8 mouse cellular contexts compared by ENCODE assay signal in genomic region chr9:115308941-115309380, GRCm38 (mm10). TPM values are rescaled to one million over a fixed set of nuclear protein-coding genes. Genes with fewer than 3 reads are reported as not detected.
DNase-seq lines count a peak whose midpoint lies in the region; ATAC-seq and TF ChIP-seq lines count a peak whose summit lies in the region.

No protein-coding gene starts in this region.

- peaks cover 6% of the 10 kb centered on the region for H3K4me1 ChIP-seq in thymus, adult 2 months (replicated peaks; ENCODE audit: control insufficient read depth, insufficient read depth, low read length)
- peaks cover 44% of the 10 kb centered on the region for H3K4me1 ChIP-seq in hindbrain, embryonic 10.5 days (replicated peaks)
- H3K4me1 ChIP-seq in liver, postnatal 0 days (ENCODE audit: insufficient read depth) = peaks cover 30% of the 10 kb centered on the region
- H3K4me1 ChIP-seq in neural tube, embryonic 15.5 days = peaks cover 37% of the 10 kb centered on the region

- ATAC-seq in liver, postnatal 0 days = peak; percentile 0; the same call in 1 of the 2 replicates
- ATAC-seq in neural tube, embryonic 15.5 days (ENCODE audit: low FRiP score) = no peak

- peak overlapping the region; percentile 45 for H3K27ac ChIP-seq in thymus, adult 2 months (ENCODE audit: control insufficient read depth, insufficient read depth, low read length)
- peak overlapping the region; percentile 99 for H3K27ac ChIP-seq in hindbrain, embryonic 10.5 days
- H3K27ac ChIP-seq in liver, postnatal 0 days (ENCODE audit: low read depth) = peak overlapping the region; percentile 85
- H3K27ac ChIP-seq in neural tube, embryonic 15.5 days (replicated peaks) = peak overlapping the region; percentile 100

- H3K36me3 ChIP-seq in thymus, adult 2 months (ENCODE audit: control insufficient read depth, insufficient read depth, low read length) = no peaks in the 10 kb centered on the region
- H3K36me3 ChIP-seq in hindbrain, embryonic 10.5 days = no peaks in the 10 kb centered on the region
- H3K36me3 ChIP-seq in liver, postnatal 0 days (replicated peaks; ENCODE audit: insufficient read depth, low read length) = no peaks in the 10 kb centered on the region
- H3K36me3 ChIP-seq in neural tube, embryonic 15.5 days = no peaks in the 10 kb centered on the region

- peak overlapping the region; percentile 99 for H3K9ac ChIP-seq in liver, postnatal 0 days (replicated peaks)
- peak overlapping the region; percentile 88 for H3K9ac ChIP-seq in neural tube, embryonic 15.5 days (replicated peaks)

- H3K9me3 ChIP-seq in hindbrain, embryonic 10.5 days = no peaks in the 10 kb centered on the region
- no peaks in the 10 kb centered on the region for H3K9me3 ChIP-seq in liver, postnatal 0 days (ENCODE audit: low read length)
- H3K9me3 ChIP-seq in neural tube, embryonic 15.5 days (replicated peaks) = no peaks in the 10 kb centered on the region

- WGBS in thymus, adult 2 months = 0% methylated on average over 18 of the region's 18 CpGs
- under 1% methylated on average over 18 of the region's 18 CpGs for WGBS in hindbrain, embryonic 10.5 days
- WGBS in liver, postnatal 0 days (ENCODE audit: insufficient replicate concordance) = 0% methylated on average over 18 of the region's 18 CpGs
- WGBS in neural tube, embryonic 15.5 days = under 1% methylated on average over 18 of the region's 18 CpGs

- H3K4me3 ChIP-seq in thymus, adult 2 months (ENCODE audit: control insufficient read depth, insufficient read depth, low read length) = peak overlapping the region; percentile 74
- H3K4me3 ChIP-seq in hindbrain, embryonic 10.5 days = peak overlapping the region; percentile 97
- peak overlapping the region; percentile 97 for H3K4me3 ChIP-seq in liver, postnatal 0 days (ENCODE audit: low read depth, low read length)
- peak overlapping the region; percentile 99 for H3K4me3 ChIP-seq in neural tube, embryonic 15.5 days (replicated peaks)

- no peaks in the 10 kb centered on the region for H3K27me3 ChIP-seq in thymus, adult 2 months (ENCODE audit: control insufficient read depth, insufficient read depth, low read length)
- no peaks in the 10 kb centered on the region for H3K27me3 ChIP-seq in hindbrain, embryonic 10.5 days (ENCODE audit: insufficient read depth, poor library complexity, severe bottlenecking)
- H3K27me3 ChIP-seq in liver, postnatal 0 days (ENCODE audit: insufficient read depth, low read length) = no peaks in the 10 kb centered on the region
- H3K27me3 ChIP-seq in neural tube, embryonic 15.5 days (replicated peaks) = no peaks in the 10 kb centered on the region

- no peak for TF ChIP-seq EP300 in liver, postnatal 0 days (IDR thresholded peaks at IDR 0.05; ENCODE audit: low read depth)

- DNase-seq in cerebellum, adult 8-10 months = peak; percentile 13
- no peak for DNase-seq in cerebellum, postnatal 4 days (ENCODE audit: low spot score in 2 of 2)
- DNase-seq in thymus, adult 2 months = peak; percentile 30
- no peak for DNase-seq in thymus, adult 18-20 months
- DNase-seq in hindbrain, embryonic 10.5 days (ENCODE audit: low spot score) = no peak
- peak; percentile 41 for DNase-seq in liver, postnatal 0 days
- no peak for DNase-seq in spleen, adult 12 weeks (ENCODE audit: low spot score)

- no peak for TF ChIP-seq CTCF in thymus, adult 2 months (IDR thresholded peaks at IDR 0.05; ENCODE audit: borderline replicate concordance, control insufficient read depth, extremely low read depth, insufficient read depth, low read length, poor library complexity)
- no peak for TF ChIP-seq CTCF in liver, postnatal 0 days (IDR thresholded peaks at IDR 0.05; ENCODE audit: low read depth)

- H3K4me2 ChIP-seq in liver, postnatal 0 days (ENCODE audit: low read depth, low read length) = peak overlapping the region; percentile 63
- H3K4me2 ChIP-seq in neural tube, embryonic 15.5 days = peak overlapping the region; percentile 60

- TF ChIP-seq POLR2A in thymus, adult 2 months (IDR thresholded peaks at IDR 0.05; ENCODE audit: control insufficient read depth, extremely low read depth, insufficient read depth, low read length, poor library complexity) = no peak

RNA-seq across cellular contexts. Expression of gene Stt3b, which starts 1.3 kb away (rescaled TPM):
- polyA plus RNA-seq in thymus, adult 2 months (2012; rRNA removed) = 50.0 and 69.3 TPM in 2 replicates
- 92.4 and 100 TPM in 2 replicates for polyA plus RNA-seq in hindbrain, embryonic 10.5 days (2016; fragmentation: Nextera tagmentation; extraction: Ambion mirVana)
- polyA plus RNA-seq in liver, postnatal 0 days (2015; fragmentation: Nextera tagmentation; extraction: Ambion mirVana) = 41.8 and 43.8 TPM in 2 replicates
- 93.5 and 96.3 TPM in 2 replicates for polyA plus RNA-seq in neural tube, embryonic 15.5 days (2015; fragmentation: Nextera tagmentation; extraction: Ambion mirVana)

Comparison
In these comparisons a context has a peak if more than half of its experiments do, and no peak if none do; other contexts are left out.
1. DNase-seq: peak in cerebellum, adult 8-10 months (single experiment), thymus, adult 2 months (single experiment) and liver, postnatal 0 days (single experiment); none in cerebellum, postnatal 4 days (0 of 2), thymus, adult 18-20 months (0 of 2), hindbrain, embryonic 10.5 days (single experiment) and spleen, adult 12 weeks (single experiment).
2. H3K27ac ChIP-seq: peak in every context shown above with its lines; median percentile 100 in neural tube, embryonic 15.5 days; 99 in hindbrain, embryonic 10.5 days; 85 in liver, postnatal 0 days; 45 in thymus, adult 2 months.
3. Peak in every context shown above with its lines, with median percentiles within 50 percentile points of each other: H3K4me3 ChIP-seq.